Mouse (Mus musculus): Measurements from ENCODE around the gene Gm45713. TPM values are rescaled to one million over a fixed set of nuclear protein-coding genes. Genes with fewer than 3 reads are reported as not detected.

Gene Gm45713
- total and polyA plus RNA-seq, 3 experiments: 3.9 TPM; not detected in 2

- Histone ChIP-seq H3K4me3 (ENCODE audit: control insufficient read depth in 1 of 2, insufficient read depth in 1 of 2, low read depth in 2 of 2, low read length in 2 of 2) (peak overlapping the region; percentile 68 to 84), H3K79me2 (ENCODE audit: control insufficient read depth, insufficient read depth, low read length, poor library complexity) (peaks cover 53% of the 10 kb centered on the region), H3K9me3 (replicated peaks; ENCODE audit: insufficient read depth, low read length) (no peaks in the 10 kb centered on the region), H3K4me1 (ENCODE audit: control insufficient read depth in 1 of 2, insufficient read depth in 2 of 2, low read length in 2 of 2) (peaks cover 0 to 22% of the 10 kb centered on the region in 2 experiments; a peak in 2 of 4 replicates), H3K27me3 (ENCODE audit: control insufficient read depth in 1 of 2, insufficient read depth in 2 of 2, low read length in 2 of 2) (no peaks in the 10 kb centered on the region), H3K9ac (ENCODE audit: control insufficient read depth, low read depth, low read length, poor library complexity, severe bottlenecking) (peak overlapping the region; percentile 91), H3K27ac (ENCODE audit: control insufficient read depth, low read depth, low read length) (peak overlapping the region; percentile 80), H3K36me3 (ENCODE audit: control insufficient read depth in 1 of 2, insufficient read depth in 2 of 2, low read length in 2 of 2) (peaks cover 14 to 17% of the 10 kb centered on the region in 2 experiments)
- TF ChIP-seq TBP (IDR thresholded peaks at IDR 0.05; ENCODE audit: low read depth, low read length) (0 out of 2 replicates have a peak, but pooled peaks have one; percentile 17), POLR2A (IDR thresholded peaks at IDR 0.05; ENCODE audit: control insufficient read depth in 1 of 2, insufficient read depth in 1 of 2, low read depth in 1 of 2, low read length in 2 of 2, poor library complexity in 1 of 2) (peak; percentile 25 to 55; a peak in 2 of 4 replicates), CTCF (IDR thresholded peaks at IDR 0.05 in 2 of 3, conservative IDR thresholded peaks at IDR 0.05 in 1 of 3; ENCODE audit: control insufficient read depth in 1 of 3, insufficient read depth in 1 of 3, low read depth in 2 of 3, low read length in 3 of 3, poor library complexity in 1 of 3, severe bottlenecking in 1 of 3) (no peak), BHLHE40 (IDR thresholded peaks at IDR 0.05; ENCODE audit: borderline replicate concordance, low read depth, low read length) (no peak)
- DNase-seq (ENCODE audit: low read depth, low spot score): peak; percentile 67
Measured at GRCm38 (mm10) chr7:45123186-45123570, 12.9 kb downstream of the Gm45713 start.

GRCm38 (mm10) chr7:45122561-45123185 lies 13.4 kb downstream of the Gm45713 start:
- H3K79me2 ChIP-seq (ENCODE audit: control insufficient read depth, insufficient read depth, low read length, poor library complexity): peaks cover 48% of the 10 kb centered on the region
- peak overlapping the region; percentile 68 to 84 for H3K4me3 ChIP-seq (ENCODE audit: control insufficient read depth in 1 of 2, insufficient read depth in 1 of 2, low read depth in 2 of 2, low read length in 2 of 2)
- no peaks in the 10 kb centered on the region for H3K27me3 ChIP-seq (ENCODE audit: control insufficient read depth in 1 of 2, insufficient read depth in 2 of 2, low read length in 2 of 2)
- H3K4me1 ChIP-seq (ENCODE audit: control insufficient read depth in 1 of 2, insufficient read depth in 2 of 2, low read length in 2 of 2): peaks cover 0 to 22% of the 10 kb centered on the region in 2 experiments; a peak in 2 of 4 replicates
- DNase-seq (ENCODE audit: low read depth, low spot score): peak; percentile 32
- H3K9me3 ChIP-seq (replicated peaks; ENCODE audit: insufficient read depth, low read length): no peaks in the 10 kb centered on the region
- H3K36me3 ChIP-seq (ENCODE audit: control insufficient read depth in 1 of 2, insufficient read depth in 2 of 2, low read length in 2 of 2): peaks cover 14 to 17% of the 10 kb centered on the region in 2 experiments
- peak overlapping the region; percentile 80 for H3K27ac ChIP-seq (ENCODE audit: control insufficient read depth, low read depth, low read length)
- no peak for TF ChIP-seq ZKSCAN1 (IDR thresholded peaks at IDR 0.05; ENCODE audit: low read depth, low read length)
- peak overlapping the region; percentile 91 for H3K9ac ChIP-seq (ENCODE audit: control insufficient read depth, low read depth, low read length, poor library complexity, severe bottlenecking)

- Histone ChIP-seq H3K9me3 (replicated peaks; ENCODE audit: insufficient read depth, low read length) (no peaks in the 10 kb centered on the region), H3K36me3 (ENCODE audit: control insufficient read depth in 1 of 2, insufficient read depth in 2 of 2, low read length in 2 of 2) (peaks cover 11 to 17% of the 10 kb centered on the region in 2 experiments), H3K9ac (ENCODE audit: control insufficient read depth, low read depth, low read length, poor library complexity, severe bottlenecking) (peak overlapping the region; percentile 91), H3K4me1 (ENCODE audit: control insufficient read depth in 1 of 2, insufficient read depth in 2 of 2, low read length in 2 of 2) (peaks cover 0 to 22% of the 10 kb centered on the region in 2 experiments; a peak in 2 of 4 replicates), H3K27ac (ENCODE audit: control insufficient read depth, low read depth, low read length) (peak overlapping the region; percentile 23), H3K4me3 (ENCODE audit: control insufficient read depth in 1 of 2, insufficient read depth in 1 of 2, low read depth in 2 of 2, low read length in 2 of 2) (peak overlapping the region in 1 of 2 experiments; percentile 84; a peak in 2 of 4 replicates), H3K27me3 (ENCODE audit: control insufficient read depth in 1 of 2, insufficient read depth in 2 of 2, low read length in 2 of 2) (no peaks in the 10 kb centered on the region), H3K79me2 (ENCODE audit: control insufficient read depth, insufficient read depth, low read length, poor library complexity) (peaks cover 41% of the 10 kb centered on the region)
- DNase-seq (ENCODE audit: low read depth, low spot score): no peak
- no peak for TF ChIP-seq UBTF (IDR thresholded peaks at IDR 0.05; ENCODE audit: borderline replicate concordance, insufficient read depth, low read depth, low read length)
- TF ChIP-seq POLR2A (IDR thresholded peaks at IDR 0.05; ENCODE audit: control insufficient read depth in 1 of 2, insufficient read depth in 1 of 2, low read depth in 1 of 2, low read length in 2 of 2, poor library complexity in 1 of 2): 0 out of 4 replicates have a peak, but pooled peaks of 1 of the 2 experiments have one; percentile 5
Measured at GRCm38 (mm10) chr7:45121966-45122365, 14.1 kb downstream of the Gm45713 start.

Measured in MEL (cell line).